ENCODE assay signal across 8 mouse cellular contexts in genomic region chr12:17666616-17667015, GRCm38 (mm10). TPM values are rescaled to one million over a fixed set of nuclear protein-coding genes. Genes with fewer than 3 reads are reported as not detected.
DNase-seq lines count a peak whose midpoint lies in the region; ATAC-seq and TF ChIP-seq lines count a peak whose summit lies in the region.

No protein-coding gene starts in this region.

- no peak for DNase-seq in hindbrain, postnatal 0 days (ENCODE audit: low spot score)
- peak; percentile 44 for DNase-seq in NIH3T3 (ENCODE audit: low read depth)
- peak; percentile 48 for DNase-seq in kidney, adult 18-20 months
- peak; percentile 51 for DNase-seq in lung, postnatal 25 days (ENCODE audit: low spot score)
- no peak for DNase-seq in cerebellum, adult 8-10 months
- no peak for DNase-seq in cerebellum, adult 9-10 months
- DNase-seq in embryonic facial prominence, embryonic 10.5 days (ENCODE audit: low spot score) = no peak

- H3K4me1 ChIP-seq in hindbrain, postnatal 0 days (ENCODE audit: insufficient read depth, low read length) = no peaks in the 10 kb centered on the region
- peaks cover 3% of the 10 kb centered on the region; the same call in 1 of the 2 replicates for H3K4me1 ChIP-seq in hindbrain, embryonic 12.5 days
- peaks cover 4% of the 10 kb centered on the region for H3K4me1 ChIP-seq in embryonic facial prominence, embryonic 10.5 days

- H3K9ac ChIP-seq in hindbrain, postnatal 0 days (replicated peaks; ENCODE audit: low read length) = no peak overlapping the region
- H3K9ac ChIP-seq in hindbrain, embryonic 12.5 days = no peak overlapping the region

- TF ChIP-seq CTCF in hindbrain, postnatal 0 days (IDR thresholded peaks at IDR 0.05; ENCODE audit: low read depth) = peak; percentile 37

- no peaks in the 10 kb centered on the region for H3K9me3 ChIP-seq in hindbrain, postnatal 0 days (ENCODE audit: low read length)
- no peaks in the 10 kb centered on the region for H3K9me3 ChIP-seq in hindbrain, embryonic 12.5 days (replicated peaks)
- H3K9me3 ChIP-seq in embryonic facial prominence, embryonic 10.5 days = no peaks in the 10 kb centered on the region

- no peaks in the 10 kb centered on the region for H3K36me3 ChIP-seq in hindbrain, postnatal 0 days (ENCODE audit: insufficient read depth, low read length)
- no peaks in the 10 kb centered on the region for H3K36me3 ChIP-seq in hindbrain, embryonic 12.5 days
- no peaks in the 10 kb centered on the region for H3K36me3 ChIP-seq in embryonic facial prominence, embryonic 10.5 days (replicated peaks)

- no peak overlapping the region for H3K4me3 ChIP-seq in hindbrain, postnatal 0 days (ENCODE audit: low read length)
- H3K4me3 ChIP-seq in hindbrain, embryonic 12.5 days = no peak overlapping the region
- no peak overlapping the region for H3K4me3 ChIP-seq in embryonic facial prominence, embryonic 10.5 days

- WGBS in hindbrain, postnatal 0 days = 85% methylated on average over 2 of the region's 2 CpGs
- WGBS in hindbrain, embryonic 12.5 days = 78% methylated on average over 2 of the region's 2 CpGs
- WGBS in embryonic facial prominence, embryonic 10.5 days = 79% methylated on average over 2 of the region's 2 CpGs

- ATAC-seq in hindbrain, postnatal 0 days = no peak
- no peak for ATAC-seq in hindbrain, embryonic 12.5 days (ENCODE audit: low FRiP score)

- H3K27me3 ChIP-seq in hindbrain, postnatal 0 days (ENCODE audit: insufficient read depth, low read length) = no peaks in the 10 kb centered on the region
- H3K27me3 ChIP-seq in hindbrain, embryonic 12.5 days = no peaks in the 10 kb centered on the region; the same call in 1 of the 2 replicates
- H3K27me3 ChIP-seq in embryonic facial prominence, embryonic 10.5 days (replicated peaks; ENCODE audit: low read depth, poor library complexity, severe bottlenecking) = no peaks in the 10 kb centered on the region

- no peak overlapping the region for H3K27ac ChIP-seq in hindbrain, postnatal 0 days
- H3K27ac ChIP-seq in hindbrain, embryonic 12.5 days = no peak overlapping the region
- no peak overlapping the region for H3K27ac ChIP-seq in embryonic facial prominence, embryonic 10.5 days (replicated peaks)

- H3K4me2 ChIP-seq in hindbrain, postnatal 0 days (ENCODE audit: low read depth, low read length) = no peak overlapping the region
- H3K4me2 ChIP-seq in hindbrain, embryonic 12.5 days (replicated peaks) = no peak overlapping the region

RNA-seq across cellular contexts. Expression of gene Hpcal1, which starts 24.0 kb away (rescaled TPM):
- 93.9 and 95.2 TPM in 2 replicates for total RNA-seq in hindbrain, postnatal 0 days (2014; rRNA removed)
- polyA plus RNA-seq in hindbrain, postnatal 0 days (2015; fragmentation: Nextera tagmentation; extraction: Ambion mirVana) = 171 and 180 TPM in 2 replicates
- 42.8 and 48.9 TPM in 2 replicates for polyA plus RNA-seq in hindbrain, embryonic 12.5 days (2016; fragmentation: Nextera tagmentation; extraction: Ambion mirVana)
- polyA plus RNA-seq in embryonic facial prominence, embryonic 10.5 days (2016; fragmentation: Nextera tagmentation; extraction: Ambion mirVana) = 34.2 and 37.4 TPM in 2 replicates

Comparison
In these comparisons a context has a peak if more than half of its experiments do, and no peak if none do; other contexts are left out.
1. DNase-seq: peak in NIH3T3 (single experiment), kidney, adult 18-20 months (single experiment) and lung, postnatal 25 days (single experiment); none in hindbrain, postnatal 0 days (single experiment), cerebellum, adult 8-10 months (single experiment), cerebellum, adult 9-10 months (single experiment) and embryonic facial prominence, embryonic 10.5 days (single experiment).